Mouse (Mus musculus) telencephalon, adult 2 months (tissue): Measurements from ENCODE around the gene Stoml3.

Experiments used
- DNase-seq: peaks from one replicate; pipeline ENCODE4 v3.0.0-alpha.2; 2011; ENCODE audit warnings: low read depth, low spot score

Stoml3 gene

DNA sequence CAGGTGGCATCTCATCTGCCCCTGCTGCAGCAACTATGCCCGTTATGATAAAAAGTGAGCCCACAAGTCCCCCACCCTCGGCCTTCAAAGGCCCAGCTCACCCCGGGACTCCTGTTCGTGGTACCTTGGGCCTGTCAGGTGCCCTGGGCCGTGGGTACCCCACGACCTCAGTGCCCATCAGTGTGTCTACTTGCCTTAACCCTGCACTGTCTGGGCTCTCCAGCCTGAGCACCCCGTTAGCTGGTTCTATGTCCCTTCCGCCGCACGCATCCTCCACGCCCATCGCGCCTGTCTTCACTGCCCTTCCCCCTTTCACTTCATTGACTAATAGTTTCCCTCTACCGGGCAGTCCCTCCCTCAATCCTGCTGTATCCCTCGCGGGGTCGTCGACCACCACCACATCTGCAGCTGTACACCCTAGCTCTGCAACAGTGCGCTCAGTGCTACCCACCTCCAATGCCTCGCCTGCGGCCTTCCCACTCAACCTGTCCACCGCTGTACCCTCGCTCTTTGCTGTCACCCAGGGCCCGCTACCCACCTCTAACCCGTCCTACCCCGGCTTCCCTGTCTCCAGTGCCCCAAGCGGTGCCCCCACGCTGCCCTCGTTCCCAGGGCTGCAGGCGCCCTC lies 9.9 kb upstream of the Stoml3 start:
- DNase-seq, result no peak

DNA sequence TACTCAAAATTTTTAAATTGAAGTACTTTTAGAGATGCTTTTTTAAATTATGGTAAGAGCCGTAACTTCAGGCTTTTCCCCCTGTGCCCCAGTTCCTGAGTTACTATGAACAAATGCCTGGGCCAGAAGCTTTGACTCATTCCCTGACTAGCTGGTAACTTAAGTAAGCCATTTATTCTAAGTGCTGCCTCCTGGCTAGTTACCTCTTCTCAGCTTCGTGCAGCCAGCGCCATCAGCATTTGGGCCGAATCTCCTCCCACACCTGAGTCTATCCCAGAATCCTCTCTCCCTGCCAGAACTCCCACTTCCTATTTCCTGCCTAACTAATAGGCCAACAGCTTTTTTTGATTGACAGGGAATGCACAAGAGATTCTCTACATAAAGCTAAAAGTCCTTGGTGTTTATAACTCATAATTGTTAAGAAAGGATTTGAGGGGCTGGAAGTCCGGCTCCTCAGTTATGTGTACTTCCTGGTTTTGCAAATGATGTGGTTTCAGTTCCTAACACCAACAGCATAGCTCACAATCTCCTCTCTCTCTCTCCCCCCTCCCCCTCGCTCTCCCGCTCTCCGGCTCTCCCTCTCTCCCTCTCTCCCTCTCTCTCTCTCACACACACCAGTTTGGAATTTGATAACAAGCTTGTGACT lies 4.9 kb upstream of the Stoml3 start:
- DNase-seq, result no peak

DNA sequence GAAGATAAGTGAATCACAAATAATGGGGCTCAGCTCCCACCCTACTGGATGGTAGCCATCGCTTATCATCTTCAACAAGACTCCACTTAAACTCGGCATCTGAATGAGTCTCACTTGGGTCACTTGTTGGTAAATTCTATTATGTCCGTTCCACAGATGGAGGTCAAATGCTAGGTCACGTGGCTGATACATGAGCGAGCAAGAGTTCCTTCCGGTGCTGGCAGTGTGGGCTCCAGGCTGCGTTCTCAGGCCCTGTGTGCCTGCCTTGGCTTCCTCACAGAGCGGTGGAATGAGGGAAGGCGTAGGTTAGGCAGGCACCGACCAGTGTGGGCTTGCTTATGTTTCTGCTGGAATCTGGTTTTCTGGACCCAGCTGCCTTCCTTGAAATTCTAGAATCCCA lies 1.9 kb upstream of the Stoml3 start:
- DNase-seq, result no peak

DNA sequence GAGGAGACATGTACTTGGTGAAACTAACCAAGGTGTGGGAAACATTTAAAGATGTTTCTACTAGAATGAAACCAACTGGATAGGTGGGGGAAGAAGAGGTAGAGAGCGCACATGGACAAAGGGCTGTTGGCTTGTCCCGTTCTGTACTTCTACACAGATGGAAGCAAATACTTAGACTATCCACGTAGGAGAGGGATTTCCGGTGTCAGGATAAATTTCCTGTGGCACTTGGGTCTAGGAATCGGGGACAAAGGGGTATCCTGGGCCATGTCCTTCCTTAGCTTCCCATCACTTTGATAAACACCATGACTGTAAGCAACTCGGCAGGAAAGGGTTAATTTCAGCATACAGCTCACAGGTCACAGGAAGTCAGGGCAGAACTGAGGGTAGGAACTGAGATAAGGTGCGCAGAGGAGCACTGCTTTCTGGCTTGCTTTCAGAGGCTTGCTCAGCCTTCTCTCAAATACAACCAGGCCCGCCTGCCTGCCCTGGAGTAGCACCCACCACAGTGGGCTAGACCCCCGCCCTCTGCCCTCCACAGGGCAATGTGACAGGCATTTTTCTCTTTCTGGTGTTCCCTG lies 1.4 kb upstream of the Stoml3 start:
- no peak for DNase-seq

DNA sequence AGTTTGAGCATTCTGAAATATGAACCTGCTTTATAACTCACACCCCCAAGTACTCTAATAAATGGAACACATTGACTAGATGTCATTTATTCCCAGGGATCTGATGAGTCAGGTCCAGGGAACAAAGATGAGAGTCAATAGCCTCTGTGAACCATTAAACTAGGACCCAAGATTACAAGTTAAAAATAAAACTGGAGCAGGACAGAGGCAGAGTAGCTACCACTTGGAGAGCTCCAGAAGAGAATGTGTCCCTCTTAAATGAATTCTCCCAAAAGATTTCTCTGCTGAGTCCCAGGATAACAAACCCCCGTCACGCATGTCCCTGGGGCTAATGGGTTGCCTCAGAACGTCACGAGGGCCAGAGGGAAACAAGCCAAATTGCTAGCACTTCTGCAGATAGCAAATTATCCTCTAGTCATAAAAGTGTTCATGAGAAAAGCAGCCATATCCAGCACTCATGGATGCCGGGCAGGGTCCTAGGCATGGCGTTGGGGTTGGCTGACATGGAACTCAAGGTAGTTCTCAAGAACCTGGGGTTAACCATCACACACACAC lies 10.0 kb downstream of the Stoml3 start:
- no peak for DNase-seq

DNA sequence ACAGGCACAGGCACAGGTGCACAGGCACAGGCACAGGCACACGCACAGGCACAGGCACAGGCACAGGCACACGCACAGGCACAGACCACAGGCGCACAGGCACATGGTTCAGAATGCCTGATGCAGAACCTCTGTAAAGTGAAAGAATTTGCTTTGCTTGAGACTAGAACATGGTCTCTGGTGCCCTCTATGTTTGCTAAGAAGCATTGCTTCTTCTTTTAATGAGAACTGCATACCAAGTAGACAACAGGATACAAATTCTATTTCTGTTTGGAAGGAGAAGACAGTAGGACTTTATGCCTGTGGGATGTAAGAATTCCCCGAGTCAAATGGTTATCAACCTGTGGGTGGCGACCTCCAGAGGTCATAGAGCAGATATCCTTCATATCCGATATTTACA lies 14.0 kb downstream of the Stoml3 start:
- peak; percentile 22 for DNase-seq

DNA sequence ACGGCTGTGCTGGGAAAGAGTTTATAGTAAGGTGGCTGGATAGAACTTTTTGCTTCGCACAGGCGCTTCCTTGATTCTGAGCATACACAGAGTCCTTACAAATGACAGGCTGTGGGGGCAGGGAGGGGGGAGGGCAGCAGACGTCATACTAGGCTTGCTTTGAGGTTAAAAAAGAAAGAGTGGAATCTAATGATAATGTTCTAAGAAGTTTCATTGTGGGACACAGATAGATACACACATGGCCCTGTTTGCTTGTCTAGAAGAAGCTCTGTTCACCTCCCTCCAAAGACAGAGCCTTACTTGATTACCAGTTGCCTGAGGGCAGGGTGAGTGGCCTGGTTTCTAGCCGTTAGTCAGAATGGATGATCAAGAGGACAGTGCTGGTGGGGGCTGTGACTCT lies 24.6 kb downstream of the Stoml3 start:
- DNase-seq, result no peak

DNA sequence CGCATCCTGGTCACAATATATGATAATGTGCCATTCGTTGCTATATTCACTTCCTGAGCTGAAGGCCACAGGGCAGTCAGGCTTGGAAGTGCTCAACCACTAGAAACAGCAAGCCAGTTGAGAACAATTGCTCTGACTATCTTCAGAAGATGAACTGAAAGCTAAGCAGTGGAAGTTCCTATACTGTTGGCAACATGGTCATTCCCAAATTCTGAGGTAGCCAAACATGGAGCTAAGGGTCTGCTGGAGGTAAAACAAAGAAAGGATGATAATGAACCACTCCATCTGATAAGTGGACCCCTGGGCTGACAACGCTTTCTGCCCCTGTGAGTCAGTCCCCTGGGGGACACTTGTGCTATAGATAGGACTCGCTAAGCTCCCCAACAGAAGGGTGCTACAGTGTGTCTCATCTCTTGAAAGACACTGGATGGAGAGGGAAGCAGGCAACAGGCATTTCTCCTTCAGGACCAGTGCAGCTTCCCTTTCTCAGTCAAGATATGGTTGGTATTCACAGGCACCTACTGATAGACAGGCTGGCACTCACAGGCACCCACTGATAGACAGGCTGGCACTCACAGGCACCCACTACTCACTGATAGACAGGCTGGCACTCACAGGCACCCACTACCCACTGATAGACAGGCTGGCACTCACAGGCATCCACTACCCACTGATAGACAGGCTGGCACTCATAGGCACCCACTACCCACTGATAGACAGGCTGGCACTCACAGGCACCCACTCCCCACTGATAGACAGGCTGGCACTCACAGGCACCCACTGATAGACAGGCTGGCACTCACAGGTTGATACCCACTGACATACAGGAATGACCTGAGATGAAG lies 26.0 kb downstream of the Stoml3 start:
- DNase-seq, result no peak

DNA sequence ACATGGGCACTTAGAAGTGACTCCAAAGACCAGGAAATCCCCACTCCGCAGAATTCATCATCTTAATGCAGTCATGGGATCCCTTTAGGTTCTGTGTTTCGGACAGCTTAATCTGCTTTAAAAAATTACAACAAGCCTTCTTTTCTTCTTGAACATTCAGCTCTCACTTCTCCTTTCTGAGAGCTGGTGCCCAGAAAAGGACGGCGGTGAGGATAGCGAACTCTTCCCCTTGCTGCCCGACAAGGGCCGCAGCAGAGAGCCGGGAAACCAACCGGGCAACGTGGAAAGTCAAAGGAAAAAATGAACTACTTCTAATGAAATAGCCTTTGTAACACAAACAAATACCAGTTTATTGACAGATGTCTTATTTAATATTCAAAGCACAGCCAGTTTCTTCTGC lies 34.3 kb downstream of the Stoml3 start:
- DNase-seq, result no peak

DNA sequence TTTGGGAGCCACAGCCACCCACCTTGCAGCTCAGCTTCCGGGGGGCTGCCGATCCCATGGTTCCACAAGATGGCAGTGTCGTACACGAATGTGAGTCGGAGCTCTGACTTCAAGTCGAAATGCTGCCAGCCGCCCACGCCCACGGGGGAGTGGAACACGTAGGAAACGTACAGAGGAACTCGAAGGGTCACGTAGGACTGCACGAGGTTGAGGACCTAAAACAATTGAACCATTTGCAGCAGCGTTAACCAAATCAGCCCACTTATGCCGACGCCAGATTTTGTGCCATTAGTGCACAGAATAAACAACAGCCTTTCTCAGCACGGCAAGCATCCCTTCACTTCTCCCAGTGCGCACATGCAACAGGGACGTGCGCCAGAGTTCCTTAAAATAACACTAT lies 37.3 kb downstream of the Stoml3 start:
- DNase-seq, result peak; percentile 70

DNA sequence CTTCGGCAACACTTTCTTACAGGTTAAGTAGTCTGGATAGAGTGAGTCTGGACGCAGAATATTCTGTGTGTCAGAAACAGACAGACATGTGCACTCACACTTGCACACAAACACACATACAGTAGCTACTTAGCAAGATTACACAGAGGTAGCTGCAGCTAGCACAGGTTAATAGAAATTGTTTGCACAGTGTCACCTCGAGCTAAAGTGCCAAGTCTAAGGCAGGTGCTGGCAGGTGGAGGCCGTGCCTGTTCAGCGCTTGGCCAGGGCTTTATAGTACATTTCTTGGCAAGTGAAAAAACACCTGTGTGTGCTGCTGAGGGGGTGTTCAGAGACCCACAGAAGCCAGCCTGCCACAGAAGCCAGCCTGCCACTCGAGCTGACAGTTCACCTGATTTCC lies 41.9 kb downstream of the Stoml3 start:
- DNase-seq, result no peak

DNA sequence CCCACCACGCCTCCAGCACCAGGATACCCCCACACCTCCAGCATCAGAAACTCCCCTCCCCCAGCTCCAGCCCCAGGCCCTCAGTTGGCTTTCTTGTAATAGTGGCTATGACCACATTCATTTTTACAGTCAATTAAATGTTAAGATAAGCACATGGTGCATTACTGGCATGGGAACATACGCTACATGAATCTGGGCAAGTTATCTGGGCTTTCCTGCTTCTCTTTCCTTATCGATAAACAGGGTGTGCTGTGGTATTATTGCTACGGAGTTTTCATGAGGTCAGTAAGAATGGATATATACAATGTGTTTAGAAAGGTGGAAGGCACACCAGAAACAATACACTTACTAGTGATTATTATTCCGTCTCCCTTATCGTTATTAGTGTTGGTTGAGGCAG lies 43.6 kb downstream of the Stoml3 start:
- no peak for DNase-seq

DNA sequence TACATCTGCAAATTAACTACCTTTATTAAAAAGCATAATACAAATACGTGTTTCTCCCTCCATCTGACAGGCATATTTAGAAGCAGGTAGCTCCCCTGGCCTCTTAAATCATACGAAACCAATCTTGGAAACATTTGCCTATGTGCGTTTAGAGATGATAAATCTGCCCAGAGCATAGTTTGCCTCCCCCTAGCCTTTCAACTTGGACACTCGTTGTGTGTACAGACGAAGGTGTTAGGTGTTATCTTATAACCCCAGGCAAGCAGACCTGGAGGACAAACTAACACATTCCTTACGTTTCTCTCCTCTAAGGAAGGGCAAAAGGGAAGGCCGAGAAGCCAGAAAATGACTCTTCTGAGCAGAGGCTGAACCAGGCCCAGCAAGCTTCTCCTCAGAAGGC lies 64.2 kb downstream of the Stoml3 start:
- DNase-seq, result no peak

DNA sequence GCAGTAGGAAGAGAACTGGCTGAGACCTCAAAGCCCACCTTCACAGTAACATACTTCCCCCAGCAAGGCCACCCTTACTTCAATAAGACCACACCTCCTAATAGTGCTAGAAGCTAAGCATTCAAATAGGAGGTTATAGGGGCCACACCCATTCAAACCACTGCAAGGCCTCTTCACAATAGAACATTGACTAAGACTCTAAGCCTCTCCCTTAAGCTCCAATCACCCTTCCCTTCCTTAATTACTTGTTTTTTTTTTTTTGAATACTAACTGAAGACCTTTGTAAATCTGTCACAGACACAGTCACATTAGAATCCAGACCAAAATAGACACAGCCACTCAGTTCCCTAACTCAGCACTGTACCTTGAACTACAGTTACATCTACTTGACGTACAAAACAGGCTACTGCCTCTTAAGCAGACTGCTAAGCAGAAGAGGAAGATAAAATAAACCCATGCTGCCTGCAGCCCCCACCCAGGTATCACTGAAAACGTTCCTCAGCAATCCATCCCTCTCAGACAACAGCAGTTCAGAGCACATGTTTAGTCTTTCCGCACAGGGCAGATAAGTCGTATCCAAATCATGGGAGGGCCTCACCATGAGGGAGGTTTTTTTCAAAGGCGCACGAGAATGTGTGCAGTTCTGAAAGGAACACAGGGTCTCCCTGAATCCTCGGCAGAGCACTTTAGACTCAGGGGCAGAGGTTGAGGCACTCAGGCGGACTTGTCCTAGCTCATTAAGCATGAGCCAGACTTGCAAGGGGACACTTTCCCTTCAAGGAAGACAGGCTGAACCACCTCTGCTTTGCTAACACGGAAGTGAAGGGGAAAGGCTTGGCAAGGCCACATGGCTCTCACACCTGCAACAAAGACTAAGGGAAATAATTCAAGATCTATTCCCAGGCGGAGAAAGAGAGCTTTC lies 66.8 kb downstream of the Stoml3 start:
- DNase-seq, result no peak

DNA sequence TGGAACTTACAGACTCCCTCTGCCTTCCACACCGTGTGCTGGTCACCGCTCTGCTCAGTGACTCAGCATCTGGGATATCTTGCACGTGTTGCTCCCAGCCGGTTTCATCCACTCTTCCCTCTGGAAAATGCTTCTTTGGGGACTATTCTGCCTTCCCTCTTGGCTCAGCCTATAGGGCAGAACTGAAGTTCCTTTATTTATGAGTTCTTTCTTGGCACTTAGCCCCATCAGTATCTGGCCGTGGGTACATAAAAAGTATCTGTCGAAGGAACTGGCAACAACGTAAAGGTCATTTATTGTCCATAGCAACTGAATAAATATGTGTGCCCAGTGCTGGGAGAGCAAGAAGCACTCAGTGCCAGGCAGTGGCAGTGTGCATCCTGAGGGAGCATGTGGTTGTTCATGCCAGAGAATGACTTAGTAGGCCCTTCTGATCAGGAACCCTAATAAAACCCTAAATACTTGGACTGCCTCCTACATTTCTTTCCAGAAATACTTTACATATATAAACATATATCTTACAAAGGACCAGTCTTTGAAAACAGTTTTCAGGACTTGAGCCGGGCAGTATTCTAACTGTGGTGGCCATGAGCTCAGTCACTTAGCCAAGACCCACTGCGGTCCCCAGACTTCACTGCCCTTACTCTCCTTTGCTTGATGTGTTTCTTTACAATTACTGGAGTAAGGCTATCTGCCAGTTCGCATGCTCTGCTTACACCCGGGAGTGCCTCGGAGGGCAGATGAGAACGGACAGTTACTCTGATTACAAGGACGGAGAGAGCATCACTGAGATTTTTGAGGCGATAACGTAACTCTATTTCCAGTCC lies 69.1 kb downstream of the Stoml3 start:
- DNase-seq, result no peak
